Mouse (Mus musculus) hematopoietic multipotent progenitor cell, adult 10-12 weeks (in vitro differentiated cells): ENCODE measurements around the gene Slc30a4. TPM values are rescaled to one million over a fixed set of nuclear protein-coding genes. Genes with fewer than 3 reads are reported as not detected.

Experiments used
- polyA plus RNA-seq: library from polyadenylated mRNA; stranded (reverse); fragments of >175 nt; gene quantifications from 2 replicates; pipeline ENCODE4 v1.2.3, GENCODE M21; 2012; ENCODE audit warnings: low replicate concordance

Gene Slc30a4
- 4.1 TPM in 2 replicates for polyA plus RNA-seq

GRCm38 (mm10) chr2:122702181-122703036, at the start of gene Slc30a4:
TSS of gene Slc30a4 (minus strand) at chr2:122702663.

GRCm38 (mm10) chr2:122737894-122738830, 35.7 kb upstream of the Slc30a4 start, which contains the start of gene Bloc1s6:
TSS of gene Bloc1s6 (plus strand) at chr2:122738503.

GRCm38 (mm10) chr2:122636686-122637085, 65.8 kb downstream of the Slc30a4 start, which contains the start of gene AA467197:
TSS of gene AA467197 (plus strand) at chr2:122636986.

Other genes with a start within 250 kb of the Slc30a4 start
- 0.16 and 2.3 TPM in 2 replicates for gene Gm14085, start 217.7 kb downstream of the Slc30a4 start, polyA plus RNA-seq
- gene Gatm, start 91.4 kb downstream of the Slc30a4 start, polyA plus RNA-seq = 7.7 and 10.3 TPM in 2 replicates
- gene AA467197, start 65.7 kb downstream of the Slc30a4 start, polyA plus RNA-seq = 0.36 and 0.42 TPM in 2 replicates
- gene Bloc1s6, start 35.8 kb upstream of the Slc30a4 start, polyA plus RNA-seq = 16.6 and 18.3 TPM in 2 replicates
- gene Sqor, start 62.6 kb upstream of the Slc30a4 start, polyA plus RNA-seq = 1.9 and 11.3 TPM in 2 replicates